Mouse (Mus musculus): ENCODE results near the gene Clasp1.

Clasp1 gene

DNA sequence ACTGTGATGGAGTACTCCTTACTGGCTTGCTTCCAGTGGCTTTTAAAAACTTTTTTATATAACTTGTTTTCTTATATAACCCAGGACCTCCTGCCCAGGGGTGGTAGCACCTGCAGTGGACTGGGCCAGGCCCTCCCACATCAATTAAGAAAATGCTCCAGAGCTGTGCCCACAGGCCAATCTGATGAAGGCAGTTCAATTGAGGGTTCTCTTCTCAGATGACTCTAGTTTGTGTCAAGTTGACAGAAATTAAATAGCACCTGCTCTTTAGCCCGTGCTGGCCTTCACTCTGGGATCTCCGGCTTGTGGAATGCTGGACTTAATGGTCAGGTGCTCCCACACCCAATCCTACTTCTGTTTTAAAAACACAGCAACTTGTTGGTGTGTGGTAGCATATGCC lies 112.8 kb downstream of the Clasp1 start:
- no peak for DNase-seq (ENCODE audit: low spot score)

DNA sequence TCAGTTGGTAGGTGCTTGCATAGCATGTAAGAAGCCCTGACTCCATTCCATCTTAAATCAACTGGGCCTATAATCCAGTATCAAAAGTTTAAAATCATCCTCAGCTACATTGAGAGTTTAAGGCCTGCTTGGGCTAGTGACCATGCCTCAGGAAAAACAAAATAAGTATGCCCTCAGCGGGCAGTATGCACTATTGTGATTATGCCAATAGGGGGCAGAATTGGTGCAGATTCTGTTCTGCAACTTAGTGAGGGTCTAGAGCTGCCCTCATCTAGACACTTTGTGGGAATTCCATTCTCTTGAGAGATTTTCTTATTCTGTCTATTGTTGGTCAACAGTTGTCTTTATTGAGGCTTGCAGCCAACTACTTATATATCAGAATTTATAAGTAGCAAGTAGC lies 116.9 kb downstream of the Clasp1 start:
- no peak for DNase-seq (ENCODE audit: low spot score)

DNA sequence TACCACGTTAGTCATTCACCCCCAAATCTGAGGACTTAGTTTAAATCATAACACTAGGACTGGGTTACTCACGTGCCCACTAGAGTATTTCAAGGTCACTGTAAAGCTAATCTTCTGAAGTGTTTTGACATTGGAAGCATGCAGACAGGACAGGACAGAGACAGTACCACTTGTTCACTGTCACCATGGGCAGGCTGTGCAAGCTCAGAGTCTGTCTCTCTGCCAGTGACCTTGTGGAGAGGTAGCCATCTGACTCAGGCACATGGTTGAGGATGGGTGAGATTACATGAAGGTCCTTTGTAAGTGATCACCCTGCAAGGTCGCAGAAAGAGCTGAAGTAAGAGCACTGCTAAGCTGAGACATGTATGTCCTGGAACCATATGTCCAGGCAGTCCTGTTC lies 122.1 kb downstream of the Clasp1 start:
- no peak for DNase-seq (ENCODE audit: low spot score)

DNA sequence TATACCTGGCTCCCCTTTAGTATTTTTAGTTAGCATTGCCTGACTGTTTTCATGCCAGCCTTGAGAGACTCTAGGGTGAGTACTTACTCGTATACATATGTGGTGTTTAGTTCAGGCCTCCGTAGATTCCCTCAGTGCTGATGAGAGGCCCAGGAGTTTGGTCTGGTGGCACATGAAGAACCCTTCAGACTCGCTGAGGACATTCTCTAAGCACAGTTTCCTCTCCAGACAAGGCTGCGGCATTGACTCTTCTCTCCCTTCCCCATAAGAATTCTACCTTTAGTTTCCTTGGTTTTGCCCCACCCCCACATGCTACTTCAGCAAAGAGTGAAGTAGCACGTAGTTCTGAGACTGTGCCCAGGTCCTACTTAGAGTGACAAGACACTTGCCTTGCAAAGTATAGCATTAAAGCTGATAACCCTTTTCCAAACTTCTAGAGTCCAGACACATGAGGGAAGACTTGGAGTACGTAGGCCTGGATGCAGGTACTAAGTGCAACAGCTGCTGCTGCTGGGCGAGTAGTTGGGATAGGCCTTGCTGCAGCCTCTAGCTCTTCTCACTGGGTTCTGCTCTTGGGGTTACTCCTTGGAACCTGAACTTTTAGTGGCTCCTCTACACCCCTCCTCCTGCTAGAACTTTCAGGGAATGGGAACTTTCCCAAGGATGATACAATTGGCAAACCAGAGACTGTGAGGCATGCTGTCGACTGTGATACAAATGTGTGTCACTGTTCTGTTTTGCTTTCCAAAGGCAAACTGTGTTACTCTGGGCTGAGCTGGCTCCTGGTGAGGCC lies 123.1 kb downstream of the Clasp1 start:
- DNase-seq (ENCODE audit: low spot score): no peak

DNA sequence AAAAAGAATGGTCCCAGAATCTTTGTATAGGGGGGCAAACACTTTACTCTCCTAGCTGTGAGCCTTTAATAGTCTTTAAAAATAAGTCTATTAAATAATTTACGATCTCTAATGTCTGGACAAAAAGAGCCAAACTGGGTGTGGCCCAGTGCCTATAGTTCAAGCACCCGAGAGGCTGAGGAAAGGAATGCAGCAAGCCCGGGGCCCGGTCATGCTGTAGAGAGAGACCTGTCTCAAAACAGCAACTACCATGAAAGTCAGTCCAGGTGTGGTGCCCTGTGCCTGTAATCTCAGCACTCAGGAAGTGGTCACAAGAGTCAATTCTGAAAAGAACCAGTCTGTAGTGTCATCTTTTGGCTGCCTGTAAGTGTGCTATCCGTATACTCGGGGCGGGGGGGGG lies 127.4 kb downstream of the Clasp1 start:
- DNase-seq (ENCODE audit: low spot score): no peak

DNA sequence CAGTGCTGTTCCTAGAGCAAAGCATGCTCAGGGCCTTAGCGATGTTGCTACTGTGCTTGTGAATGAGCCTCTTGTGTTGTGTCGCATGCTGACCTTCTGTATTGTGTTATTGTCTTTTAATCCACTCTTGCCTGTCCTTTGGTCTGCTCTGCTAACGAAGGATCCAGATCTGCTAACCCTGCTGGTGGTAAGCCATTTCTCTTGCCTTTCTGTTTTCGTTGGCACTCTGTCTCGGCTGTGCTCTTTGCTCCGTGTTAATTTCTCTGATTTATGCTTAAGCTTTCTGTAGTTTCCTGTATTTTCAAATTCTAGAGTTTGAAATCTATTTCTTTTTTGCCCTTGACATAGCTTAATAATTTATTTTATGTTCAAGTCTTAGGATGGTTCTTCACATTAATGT lies 134.3 kb downstream of the Clasp1 start:
- no peak for DNase-seq (ENCODE audit: low spot score)

DNA sequence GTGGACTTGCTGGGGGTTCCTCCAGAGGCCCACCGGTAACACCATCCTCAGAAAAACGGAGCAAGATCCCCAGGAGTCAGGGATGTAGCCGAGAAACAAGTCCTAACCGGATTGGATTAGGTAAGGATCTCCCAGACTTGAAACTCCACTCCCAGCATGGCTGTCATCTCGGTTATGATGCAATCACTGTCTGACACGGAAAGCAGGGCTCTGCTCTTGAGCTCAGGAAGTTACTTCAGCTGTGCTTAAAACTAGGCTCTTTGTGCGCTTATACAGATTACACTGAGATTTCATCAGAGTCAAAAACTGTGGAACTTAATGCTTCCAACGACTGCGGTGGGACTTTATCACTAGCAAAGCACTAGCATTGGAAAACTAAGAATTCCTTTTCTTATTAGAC lies 136.5 kb downstream of the Clasp1 start:
- DNase-seq (ENCODE audit: low spot score): no peak

DNA sequence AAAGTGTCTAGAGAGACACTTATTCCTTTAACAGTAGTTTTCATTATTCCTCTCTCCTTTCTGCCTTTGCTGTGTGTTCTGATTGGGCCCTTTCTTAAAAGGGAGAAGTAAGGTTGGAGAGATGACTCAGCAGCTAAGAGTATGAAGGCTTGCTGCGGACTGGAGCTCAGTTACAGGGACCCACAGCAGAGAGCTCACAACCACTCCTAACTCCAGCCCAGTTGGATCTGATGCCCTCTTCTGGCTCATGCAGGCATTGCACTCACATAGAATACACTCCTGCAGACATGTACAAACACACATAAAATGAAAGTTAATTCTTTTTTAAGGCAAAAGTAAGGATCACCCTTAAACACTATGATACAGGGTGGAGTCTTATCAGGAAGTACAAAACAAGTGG lies 140.4 kb downstream of the Clasp1 start:
- DNase-seq (ENCODE audit: low spot score): no peak

DNA sequence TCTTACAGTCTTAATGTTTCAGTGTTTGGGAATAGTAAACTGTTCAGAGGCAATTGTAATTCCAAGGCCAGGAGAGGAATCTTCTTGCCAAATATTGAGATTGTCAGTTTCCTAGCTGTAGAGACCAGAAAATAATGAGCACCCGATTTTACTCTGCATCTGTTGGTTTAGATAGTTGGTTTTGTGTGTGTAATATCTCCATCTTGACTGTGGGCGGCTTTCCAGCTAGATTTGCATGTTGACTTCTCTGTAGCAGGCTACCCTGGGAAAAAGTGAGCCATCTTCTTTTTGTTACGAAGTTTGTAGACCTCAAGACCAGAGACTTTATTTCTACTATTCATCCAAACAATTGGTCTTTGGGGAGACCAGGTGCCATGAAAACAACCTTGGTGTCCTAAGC lies 142.4 kb downstream of the Clasp1 start:
- DNase-seq (ENCODE audit: low spot score): no peak

DNA sequence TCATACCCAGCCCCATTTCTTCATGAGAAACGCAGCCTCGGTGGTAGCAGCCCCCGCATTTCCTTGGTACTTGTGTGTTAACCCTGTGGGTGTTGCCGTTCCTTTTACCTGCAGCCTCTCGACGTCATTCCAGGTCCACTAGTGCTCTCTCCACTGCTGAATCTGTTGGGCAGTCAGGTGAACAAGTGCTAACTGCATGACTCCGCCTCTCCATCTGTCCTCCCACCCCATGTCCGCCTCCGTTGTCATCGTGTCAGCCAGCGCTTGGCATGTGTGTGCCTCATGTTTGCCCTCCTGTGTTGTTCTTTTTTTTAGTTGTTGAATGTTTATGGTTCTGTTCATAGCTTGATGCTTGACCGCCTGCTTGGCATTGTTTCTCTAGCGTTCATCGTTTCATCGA lies 147.2 kb downstream of the Clasp1 start:
- no peak for DNase-seq (ENCODE audit: low spot score)

DNA sequence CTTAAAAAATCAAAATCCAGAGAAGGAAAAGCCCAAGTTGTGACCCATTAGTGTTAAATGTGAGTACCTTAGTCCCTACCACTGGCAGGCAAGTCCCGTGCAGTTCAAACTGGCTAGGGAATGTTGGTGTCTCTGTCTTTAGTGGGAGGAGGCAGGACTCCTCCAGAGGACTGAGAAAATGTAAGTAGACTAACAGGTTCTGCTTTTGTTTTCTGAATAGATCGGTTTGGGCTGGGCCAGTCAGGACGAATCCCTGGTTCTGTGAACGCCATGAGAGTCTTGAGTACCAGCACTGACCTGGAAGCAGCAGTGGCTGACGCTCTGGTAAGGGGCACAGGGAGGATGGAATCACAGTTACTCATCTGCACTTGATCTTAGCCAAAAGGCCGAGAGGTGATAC lies 150.2 kb downstream of the Clasp1 start:
- DNase-seq (ENCODE audit: low spot score): no peak

DNA sequence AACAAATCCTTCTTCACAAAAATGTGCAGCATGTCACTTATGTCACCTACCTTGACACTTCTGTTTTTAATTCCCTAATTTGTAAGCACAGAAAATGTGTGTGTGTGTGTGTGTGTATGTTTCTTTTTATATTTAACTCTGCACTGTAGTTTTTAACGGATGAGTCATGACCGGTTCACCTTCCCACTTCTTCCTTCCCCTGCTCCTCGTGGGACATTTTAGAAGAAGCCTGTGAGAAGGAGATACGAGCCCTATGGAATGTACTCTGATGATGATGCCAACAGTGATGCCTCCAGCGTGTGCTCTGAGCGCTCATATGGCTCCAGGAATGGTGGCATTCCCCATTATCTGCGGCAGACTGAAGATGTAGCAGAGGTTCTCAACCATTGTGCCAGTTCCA lies 154.0 kb downstream of the Clasp1 start:
- DNase-seq (ENCODE audit: low spot score): no peak

DNA sequence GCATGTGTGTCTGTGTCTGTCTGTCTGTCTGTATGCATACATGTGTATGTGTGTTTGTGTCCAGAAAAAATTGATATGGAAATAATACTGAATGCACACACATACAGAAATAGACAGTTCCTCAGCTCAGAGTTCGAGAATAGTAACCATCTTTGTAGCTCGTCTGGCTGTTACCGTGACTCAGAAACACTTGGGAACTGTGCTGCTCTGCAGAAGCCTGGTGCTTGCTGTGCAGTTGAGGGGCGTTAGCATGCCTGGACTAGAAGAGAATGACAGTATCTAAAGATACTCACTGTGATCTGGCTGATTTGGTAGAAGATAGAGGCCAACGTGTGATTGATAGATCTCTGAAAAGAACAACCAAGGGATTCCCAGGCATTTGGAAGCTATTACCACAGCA lies 159.9 kb downstream of the Clasp1 start:
- DNase-seq (ENCODE audit: low spot score): no peak

DNA sequence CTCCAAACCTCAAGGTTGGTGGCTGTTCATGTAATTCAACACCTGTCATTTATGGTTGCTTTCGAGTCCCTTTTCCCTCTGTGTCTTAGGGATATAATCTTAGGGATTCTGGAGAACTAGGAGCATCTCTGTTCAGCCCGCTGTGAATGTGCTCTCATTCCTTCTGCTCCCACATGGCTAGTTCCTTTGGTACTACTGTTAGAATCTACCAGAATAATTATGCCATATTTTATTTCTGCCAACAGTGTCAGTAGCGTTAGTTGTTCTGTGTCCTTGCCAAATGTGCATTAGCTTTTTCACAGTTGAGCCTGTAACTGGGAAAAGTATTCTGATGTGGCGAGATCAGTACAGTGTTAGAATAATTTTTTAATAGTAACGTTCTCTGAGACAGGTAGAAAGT lies 162.3 kb downstream of the Clasp1 start:
- DNase-seq (ENCODE audit: low spot score): no peak

DNA sequence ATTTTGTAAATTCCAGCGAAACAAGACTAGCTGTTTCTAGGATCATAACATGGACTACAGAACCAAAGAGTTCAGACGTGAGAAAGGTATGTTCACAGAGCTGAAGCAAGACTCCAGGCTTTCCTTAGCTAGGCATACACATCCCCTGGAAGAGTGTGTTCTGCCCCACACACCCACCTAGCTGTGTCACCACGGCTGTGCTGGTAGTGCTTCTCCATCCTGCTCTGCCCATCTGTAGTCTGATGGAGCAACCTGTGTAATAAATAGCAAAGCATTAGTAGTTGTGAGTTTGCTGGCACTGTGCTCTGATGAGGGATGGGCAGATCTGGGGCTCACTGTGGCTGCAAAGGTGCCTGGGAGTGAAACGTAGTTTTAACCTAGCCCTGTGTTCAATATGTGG lies 163.2 kb downstream of the Clasp1 start:
- DNase-seq (ENCODE audit: low spot score): no peak

DNA sequence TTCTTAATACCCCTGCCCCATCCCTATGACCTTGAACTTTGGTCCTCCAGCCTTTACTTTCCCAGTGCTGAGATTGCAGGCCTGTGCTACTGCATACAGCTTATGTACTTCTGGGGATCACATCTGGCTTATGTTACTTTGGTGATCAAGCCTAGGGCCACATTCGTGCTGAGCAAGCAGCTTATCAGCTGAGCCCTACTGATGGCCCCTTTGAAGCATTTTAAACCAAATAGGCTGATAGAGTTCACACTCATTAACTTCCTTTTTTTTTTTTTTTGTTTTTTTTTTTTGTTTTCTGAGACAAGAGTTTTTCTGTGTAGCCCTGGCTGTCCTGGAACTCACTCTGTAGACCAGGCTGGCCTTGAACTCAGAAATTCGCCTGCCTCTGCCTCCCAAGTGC lies 164.2 kb downstream of the Clasp1 start:
- DNase-seq (ENCODE audit: low spot score): no peak

DNA sequence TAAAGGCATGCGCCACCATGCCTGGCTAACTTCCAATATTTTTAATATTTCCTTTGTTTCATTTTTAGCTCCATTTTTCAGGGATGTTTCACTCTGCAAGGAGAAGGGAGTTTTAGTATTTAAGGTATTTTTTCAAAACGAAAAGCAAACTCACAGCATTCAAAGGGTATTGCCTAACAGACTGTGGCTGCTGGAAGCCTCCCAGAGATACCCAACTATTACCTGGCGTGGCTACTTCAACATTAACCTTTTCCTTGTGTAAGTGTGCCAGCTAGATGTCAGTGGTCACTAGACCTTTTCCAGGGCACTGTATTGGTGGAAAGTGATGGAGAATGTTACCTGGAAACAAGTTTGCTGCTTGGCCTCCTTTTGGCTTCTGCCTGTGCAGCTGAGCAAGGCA lies 164.6 kb downstream of the Clasp1 start:
- no peak for DNase-seq (ENCODE audit: low spot score)

DNA sequence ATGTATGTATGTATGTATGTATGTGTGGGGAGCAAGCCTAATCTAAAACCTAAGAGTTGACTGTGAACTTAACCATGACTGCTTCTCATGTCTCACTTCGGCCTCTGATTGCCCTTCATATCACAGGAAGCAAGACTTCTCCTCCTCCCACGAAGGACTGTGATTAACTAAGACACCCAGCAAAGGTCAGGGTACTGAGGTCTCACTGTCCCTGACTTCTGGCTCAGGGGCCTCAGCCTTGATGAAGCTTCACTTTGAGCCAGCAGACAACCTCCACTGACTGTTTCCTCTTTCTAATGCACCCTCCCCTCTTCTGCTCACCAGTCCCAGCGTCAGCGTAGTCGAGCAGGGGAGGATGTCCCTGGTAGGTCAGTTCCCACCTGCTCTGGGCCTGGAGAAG lies 166.1 kb downstream of the Clasp1 start:
- DNase-seq (ENCODE audit: low spot score): no peak

DNA sequence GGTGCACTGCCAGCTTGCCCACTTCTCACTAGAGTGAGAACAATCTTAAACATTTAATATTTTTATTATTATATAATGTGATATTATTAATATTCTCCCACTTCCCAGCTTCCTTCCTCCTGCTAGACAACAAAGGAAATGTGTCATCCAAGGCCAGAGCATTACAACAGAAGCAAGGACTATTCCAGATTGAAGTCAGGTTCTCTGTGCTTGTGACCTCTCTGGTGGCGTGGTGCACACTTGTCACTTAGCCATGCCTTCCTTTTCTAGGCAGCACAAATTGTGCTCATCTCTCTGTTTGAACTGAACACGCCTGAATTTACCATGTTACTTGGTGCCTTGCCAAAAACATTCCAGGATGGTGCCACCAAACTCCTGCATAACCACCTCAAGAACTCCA lies 170.9 kb downstream of the Clasp1 start:
- DNase-seq (ENCODE audit: low spot score): no peak

DNA sequence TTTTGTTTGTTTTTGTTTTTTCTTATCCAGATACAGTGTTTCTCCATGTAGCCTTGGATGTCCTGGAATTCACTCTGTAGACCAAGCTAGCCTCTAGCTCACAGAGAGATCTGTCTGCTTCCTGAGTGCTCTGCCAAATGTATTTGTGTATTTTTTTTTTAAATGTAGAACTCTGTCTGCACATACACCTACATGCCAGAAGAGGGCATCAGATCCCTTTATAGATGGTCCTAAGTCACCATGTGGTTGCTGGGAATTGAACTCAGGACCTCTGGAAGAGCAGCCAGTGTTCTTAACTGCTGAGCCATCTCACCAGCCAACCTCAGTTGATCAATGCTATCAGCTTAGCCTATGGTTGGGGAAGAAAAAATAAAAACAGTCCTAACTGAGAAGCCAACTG lies 175.7 kb downstream of the Clasp1 start:
- DNase-seq (ENCODE audit: low spot score): no peak

DNA sequence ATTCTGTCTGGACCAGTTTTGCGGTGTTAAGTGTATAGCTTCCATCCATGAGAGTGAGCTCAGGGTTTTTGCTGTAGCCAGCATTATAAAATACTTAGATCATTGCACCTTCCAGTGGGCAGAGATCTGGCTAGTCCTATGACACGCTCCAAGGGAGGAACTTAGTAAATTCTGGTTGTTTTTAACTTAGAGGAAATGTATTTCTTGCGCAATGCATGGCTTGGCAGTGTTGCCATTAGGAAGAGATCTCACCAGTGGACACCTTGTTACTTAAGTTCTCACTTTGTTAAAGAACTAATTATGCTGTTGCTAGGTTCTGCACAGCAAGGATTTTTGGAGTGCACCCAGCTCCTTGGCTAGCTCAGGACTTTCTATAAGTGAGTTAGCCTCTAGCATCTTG lies 178.8 kb downstream of the Clasp1 start:
- DNase-seq (ENCODE audit: low spot score): no peak

DNA sequence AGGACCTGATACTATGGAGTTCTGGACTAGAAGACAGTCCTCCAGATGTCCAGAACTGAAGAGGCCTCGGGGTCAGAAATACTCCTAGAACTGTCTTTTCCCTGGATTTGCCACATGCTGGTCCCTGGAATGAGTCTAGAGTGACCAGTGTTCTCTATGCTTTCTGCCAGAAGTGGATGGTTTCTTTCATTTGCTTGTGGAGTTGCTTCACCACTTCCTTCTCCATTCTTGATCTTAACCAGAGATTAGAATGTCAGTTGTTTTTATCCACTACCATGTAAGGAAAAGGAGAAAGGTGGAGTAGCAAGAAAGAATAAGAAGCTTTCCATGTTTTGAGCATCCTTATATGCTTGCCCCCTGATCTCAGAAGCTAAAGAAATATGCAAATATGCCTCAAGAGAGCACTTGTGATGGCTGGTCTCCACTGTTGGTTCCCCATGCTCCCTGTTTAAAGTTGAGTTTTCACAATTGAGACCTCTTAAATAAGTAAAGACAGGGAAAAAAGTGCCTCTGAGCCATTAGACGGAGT lies 191.4 kb downstream of the Clasp1 start:
- no peak for DNase-seq (ENCODE audit: low spot score)

DNA sequence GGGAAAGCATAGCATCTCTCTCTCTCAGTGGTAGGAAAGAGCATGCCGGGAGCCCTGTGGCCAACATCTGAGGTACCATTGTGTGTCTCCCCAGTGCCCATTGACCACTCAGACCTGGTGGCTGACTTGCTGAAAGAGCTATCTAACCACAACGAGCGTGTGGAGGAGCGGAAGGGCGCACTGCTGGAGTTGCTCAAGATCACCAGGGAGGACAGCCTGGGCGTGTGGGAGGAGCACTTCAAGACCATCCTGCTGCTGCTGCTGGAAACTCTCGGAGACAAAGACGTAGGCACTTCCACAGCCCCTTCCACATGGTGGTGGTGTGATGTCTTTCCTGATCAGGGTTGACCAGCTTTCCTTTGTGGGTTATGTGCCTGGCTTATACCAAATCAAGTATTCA lies 192.3 kb downstream of the Clasp1 start:
- DNase-seq (ENCODE audit: low spot score): no peak

DNA sequence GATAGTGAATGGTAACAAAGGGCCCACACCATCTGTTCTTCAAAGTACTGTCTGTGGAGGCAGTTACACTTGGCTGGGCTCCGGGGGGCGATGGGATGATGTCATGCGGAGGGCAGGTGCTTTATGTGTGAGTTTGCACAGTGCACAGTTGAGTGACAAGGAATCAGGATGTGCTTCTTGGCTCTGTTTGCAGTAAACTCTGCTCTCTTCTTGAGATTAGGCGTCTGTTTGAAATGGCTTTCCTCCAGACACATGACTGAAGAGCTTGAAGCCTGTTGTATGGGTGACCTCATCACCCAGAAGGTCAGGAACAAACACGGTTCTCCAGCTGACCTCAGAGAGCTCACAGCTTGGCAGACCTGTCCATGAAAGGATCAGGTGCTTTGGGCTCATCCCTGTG lies 200.9 kb downstream of the Clasp1 start:
- no peak for DNase-seq (ENCODE audit: low spot score)
